Mouse (Mus musculus): ENCODE measurements at regions not wholly inside any gene's neighbourhood (a gene's known extent, or its start where the extent isn't known, plus 50 kb on each side); places are given as distances from the start of the nearest gene placed in this dataset.
"Not testable (repeated sequence)": the region's sequence is repeated elsewhere in the genome, so short reads cannot be mapped to it uniquely, and the experiment has no call there.

- DNase-seq (ENCODE audit: low spot score): no peak
These were observed 125.1 kb upstream of the Cobl start for GRCm38 (mm10) chr11:12589757-12590373.

GRCm38 (mm10) chr11:12584851-12585680 is 120.3 kb upstream of the Cobl start:
- not testable (repeated sequence) for DNase-seq (ENCODE audit: low spot score)

- DNase-seq (ENCODE audit: low spot score): peak; percentile 38
These were observed 114.3 kb upstream of the Cobl start for GRCm38 (mm10) chr11:12578999-12579576.

GRCm38 (mm10) chr11:12559663-12560062 is 94.9 kb upstream of the Cobl start:
- no peak for DNase-seq (ENCODE audit: low spot score)

- peak; percentile 49 for DNase-seq (ENCODE audit: low spot score)
These were observed 94.4 kb upstream of the Cobl start for GRCm38 (mm10) chr11:12558995-12559633.

GRCm38 (mm10) chr11:12558176-12558575 is 93.4 kb upstream of the Cobl start:
- no peak for DNase-seq (ENCODE audit: low spot score)

GRCm38 (mm10) chr11:12545771-12546170 is 81.0 kb upstream of the Cobl start:
- DNase-seq (ENCODE audit: low spot score): no peak

- no peak for DNase-seq (ENCODE audit: low spot score)
These were observed 78.3 kb upstream of the Cobl start for GRCm38 (mm10) chr11:12543042-12543441.

- no peak for DNase-seq (ENCODE audit: low spot score)
These were observed 75.6 kb upstream of the Cobl start for GRCm38 (mm10) chr11:12540333-12540870.

GRCm38 (mm10) chr11:12535063-12535462 is 70.3 kb upstream of the Cobl start:
- DNase-seq (ENCODE audit: low spot score): no peak

- DNase-seq (ENCODE audit: low spot score): peak; percentile 68
These were observed 67.5 kb upstream of the Cobl start for GRCm38 (mm10) chr11:12532288-12532687.

GRCm38 (mm10) chr11:12522063-12522462 is 57.3 kb upstream of the Cobl start:
- not testable (repeated sequence) for DNase-seq (ENCODE audit: low spot score)

- DNase-seq (ENCODE audit: low spot score): no peak
These were observed 56.5 kb upstream of the Cobl start for GRCm38 (mm10) chr11:12521286-12521685.

GRCm38 (mm10) chr11:12516374-12516773 is 51.6 kb upstream of the Cobl start:
- DNase-seq (ENCODE audit: low spot score): no peak

Data from left cerebral cortex, adult 11 months (tissue).